Mouse (Mus musculus) ovary, adult 18-20 months (tissue): Measurements from ENCODE around the gene Htr1f.

Experiments used
- DNase-seq: peaks from one replicate; pipeline ENCODE4 v3.0.0; 2022; ENCODE audit warnings: low spot score, mixed read lengths

Gene Htr1f

DNA sequence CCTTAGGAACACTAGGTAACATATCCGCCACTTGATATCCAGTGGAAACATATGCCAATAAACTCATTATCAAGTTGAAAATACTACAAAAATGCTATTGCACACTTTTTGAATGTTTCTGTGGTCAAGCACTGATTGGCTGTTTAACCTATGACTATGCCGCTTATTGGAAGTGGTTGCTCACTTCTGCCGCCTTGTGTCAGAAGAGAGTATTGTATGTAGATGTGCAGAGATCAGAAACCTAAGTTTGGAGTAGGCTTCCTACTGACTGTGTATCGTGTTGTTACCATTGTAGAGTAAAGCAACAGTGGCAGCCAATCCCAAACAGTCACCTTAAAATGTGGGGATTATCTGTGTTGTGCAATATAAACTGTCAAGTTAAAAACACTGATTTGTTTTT is 144.0 kb downstream of the Htr1f start:
- DNase-seq: no peak

DNA sequence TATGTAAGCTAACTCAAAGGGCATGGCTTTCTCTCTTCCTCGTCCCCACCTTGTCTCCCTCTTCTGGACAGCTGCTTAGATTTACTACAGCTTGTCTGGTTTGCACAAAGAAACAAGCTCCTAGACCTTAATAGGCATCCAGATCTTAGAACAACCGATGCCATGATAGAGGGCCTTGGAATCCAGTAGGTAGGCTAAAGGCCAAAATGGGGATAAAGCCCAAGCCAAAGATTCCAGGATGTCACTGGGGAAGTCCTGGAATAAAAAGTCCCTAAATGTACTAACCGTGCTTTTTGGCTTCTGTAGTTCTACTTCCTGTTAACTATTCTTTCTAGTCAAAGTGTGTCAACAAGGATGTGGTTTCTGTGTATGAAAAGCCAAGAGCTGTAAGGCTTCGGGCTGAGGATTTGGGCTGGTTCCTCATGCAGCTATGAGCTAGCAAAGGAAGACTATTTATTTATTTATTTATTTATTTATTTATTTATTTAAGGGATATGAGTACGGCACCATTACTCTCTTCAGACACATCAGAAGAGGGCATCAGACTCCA is 163.9 kb downstream of the Htr1f start:
- DNase-seq: no peak

DNA sequence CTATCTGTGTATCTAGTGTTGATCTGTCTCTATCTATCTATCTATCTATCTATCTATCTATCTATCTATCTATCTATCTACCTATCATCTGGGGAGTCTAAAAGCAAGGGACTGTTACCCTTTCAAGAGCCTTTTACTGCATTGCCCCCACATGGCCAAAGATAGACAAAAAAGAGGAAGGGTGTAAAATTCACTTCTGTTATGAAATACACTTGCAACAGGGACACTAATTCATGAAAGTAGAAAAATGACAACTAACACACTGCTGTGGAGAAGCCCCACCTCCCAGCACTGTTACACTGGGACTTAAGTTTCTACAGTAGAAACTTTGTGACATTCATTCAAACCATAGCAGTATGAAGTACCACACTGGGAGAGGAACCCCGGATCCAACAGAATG is 170.9 kb downstream of the Htr1f start:
- DNase-seq: no peak

DNA sequence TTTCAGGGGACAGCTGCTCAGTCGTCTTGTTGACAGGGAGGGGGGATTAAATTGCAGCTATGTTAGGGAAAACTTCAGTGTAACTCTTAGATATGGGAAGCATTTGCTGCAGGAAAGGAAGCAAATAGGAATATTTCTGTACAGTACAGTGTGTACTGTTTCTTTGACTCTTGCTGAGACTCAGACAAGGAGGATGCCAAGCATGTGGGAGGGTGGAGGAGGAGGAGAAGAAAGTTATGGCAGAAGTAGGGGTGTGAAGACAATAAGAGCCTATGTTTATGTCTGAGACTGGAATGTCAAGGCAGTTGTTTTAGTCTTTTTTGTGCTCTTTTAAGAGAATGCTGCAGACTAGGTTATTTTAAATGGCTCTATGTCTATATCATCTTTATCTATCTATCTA is 171.6 kb downstream of the Htr1f start:
- no peak for DNase-seq

DNA sequence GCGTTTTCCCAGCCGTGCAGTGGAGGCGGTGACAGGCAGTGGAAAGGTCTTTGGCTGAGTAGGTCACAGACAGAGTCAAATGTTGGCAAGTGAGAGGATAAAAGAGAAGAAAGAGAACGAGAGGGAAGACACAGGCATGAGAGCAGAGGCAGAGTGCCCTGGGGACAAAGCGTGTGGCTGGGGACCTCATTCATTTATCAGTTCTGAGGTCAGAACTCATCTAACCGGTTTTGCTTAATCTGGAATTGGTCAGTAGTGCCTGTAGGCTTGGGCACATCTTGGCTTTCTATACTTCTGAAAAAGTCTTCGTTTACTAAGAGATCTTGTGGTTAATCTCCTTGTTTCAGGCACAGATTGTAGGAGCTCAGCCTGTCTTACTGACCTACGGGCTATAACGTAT is 182.2 kb downstream of the Htr1f start:
- DNase-seq: no peak

DNA sequence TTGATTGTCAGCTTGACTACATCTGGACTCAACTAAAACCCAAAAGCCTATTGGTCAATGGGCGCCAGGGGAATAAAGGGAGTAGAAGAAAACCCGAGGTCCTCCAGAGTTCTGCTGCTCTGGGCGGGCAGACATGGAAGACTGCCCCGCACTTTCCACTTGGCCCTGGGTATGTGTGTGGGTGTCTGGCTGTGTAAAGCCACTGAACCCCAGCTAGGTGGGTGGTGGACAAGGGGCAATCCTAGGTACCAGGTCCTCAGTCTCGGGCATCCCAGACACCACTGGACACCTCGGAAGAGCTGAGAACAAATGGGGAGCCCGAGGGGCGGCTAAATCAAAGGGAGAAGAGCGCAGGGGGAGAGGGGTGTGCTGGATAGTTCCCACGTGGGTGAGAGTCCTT is 196.9 kb downstream of the Htr1f start:
- no peak for DNase-seq

DNA sequence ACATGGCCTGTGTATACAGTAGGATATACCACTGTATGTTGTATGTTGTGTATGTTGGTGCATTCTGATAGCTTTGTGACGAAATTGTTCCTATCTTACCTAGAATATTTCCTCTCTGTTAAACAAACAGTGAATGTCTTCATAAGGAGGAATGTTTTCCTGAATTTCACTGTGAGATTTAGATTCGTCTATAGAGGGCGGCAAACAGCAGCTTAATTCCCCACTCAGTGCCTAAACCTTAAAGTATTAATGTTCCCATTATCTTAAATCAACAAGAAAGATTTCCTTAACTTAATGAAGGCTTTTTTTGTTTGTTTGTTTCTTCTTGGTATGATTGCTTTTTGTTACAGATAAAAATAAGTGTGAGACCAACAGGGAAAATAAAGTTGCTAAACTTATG is 198.5 kb downstream of the Htr1f start:
- DNase-seq: no peak

DNA sequence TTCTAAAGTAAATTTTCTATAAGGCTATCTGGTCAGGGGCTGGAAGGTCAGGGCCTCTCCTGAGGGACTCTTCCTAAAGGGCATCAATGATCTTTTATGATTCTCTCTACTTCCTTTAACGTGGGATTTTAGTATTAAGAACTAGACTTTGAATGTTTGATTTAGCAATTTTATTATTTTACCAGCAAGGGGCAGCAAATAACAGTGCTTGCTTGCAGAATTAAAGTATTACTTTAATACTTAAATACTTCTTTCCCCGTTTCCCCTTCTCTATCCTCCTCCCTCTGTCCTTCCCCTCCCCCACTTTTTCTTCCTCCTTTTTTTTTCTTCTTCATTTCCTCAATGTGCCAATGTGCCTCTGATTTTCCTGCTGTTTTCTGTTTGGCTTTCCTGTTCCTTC is 202.3 kb downstream of the Htr1f start:
- no peak for DNase-seq

DNA sequence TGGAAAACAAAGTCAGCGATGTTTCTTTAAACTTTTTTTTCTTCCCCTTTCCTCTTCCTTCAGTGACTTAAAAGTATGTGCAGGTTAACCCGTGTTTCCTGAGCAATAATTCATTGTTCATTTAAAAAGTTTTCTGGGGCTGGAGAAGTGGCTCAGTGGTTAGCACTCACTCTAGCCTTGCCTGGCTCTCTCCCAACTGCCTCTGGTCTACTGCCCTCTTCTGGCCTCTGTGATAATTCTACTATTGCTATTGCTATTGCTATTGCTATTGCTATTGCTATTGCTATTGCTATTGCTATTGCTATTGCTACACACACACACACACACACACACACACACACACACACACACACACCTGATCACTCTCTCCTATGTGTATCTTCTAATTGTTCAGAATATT is 206.6 kb downstream of the Htr1f start:
- DNase-seq: no peak

DNA sequence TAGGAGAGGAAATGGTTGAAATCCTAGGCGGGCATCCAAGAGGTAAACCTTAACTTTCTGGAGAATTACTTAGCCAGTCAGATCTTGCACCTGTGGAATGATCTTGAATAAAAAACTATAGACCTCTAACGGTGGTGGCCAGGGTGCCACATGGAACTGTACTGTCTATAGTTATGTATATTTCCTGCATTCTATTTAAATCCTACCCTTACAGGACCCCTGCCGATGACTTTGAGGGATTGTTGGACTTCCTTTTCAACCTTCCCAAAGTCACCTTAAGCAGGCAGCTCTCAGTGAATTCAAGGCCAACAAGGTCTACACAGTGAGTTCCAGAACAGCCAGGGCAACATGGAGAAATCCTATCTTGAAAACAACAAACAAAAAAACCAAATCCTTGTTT is 216.2 kb downstream of the Htr1f start:
- DNase-seq: no peak

DNA sequence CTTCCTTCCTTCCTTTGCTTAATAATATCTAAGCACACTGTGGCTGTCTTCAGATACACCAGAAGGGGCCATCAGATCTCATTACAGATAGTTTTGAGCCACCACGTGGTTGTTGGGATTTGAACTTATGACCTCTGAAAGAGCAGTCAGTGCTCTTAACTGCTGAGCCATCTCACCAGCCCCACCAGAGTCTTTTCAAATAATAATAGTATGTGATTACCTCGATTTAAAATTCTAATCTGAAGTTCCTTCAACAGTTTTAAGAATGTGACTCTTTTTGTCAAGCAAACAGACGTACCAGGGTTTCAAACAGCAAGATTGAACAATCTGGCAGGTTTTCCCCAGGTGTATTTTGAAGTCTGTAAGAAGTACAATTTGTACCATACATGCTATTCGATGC is 220.1 kb downstream of the Htr1f start:
- DNase-seq: no peak

DNA sequence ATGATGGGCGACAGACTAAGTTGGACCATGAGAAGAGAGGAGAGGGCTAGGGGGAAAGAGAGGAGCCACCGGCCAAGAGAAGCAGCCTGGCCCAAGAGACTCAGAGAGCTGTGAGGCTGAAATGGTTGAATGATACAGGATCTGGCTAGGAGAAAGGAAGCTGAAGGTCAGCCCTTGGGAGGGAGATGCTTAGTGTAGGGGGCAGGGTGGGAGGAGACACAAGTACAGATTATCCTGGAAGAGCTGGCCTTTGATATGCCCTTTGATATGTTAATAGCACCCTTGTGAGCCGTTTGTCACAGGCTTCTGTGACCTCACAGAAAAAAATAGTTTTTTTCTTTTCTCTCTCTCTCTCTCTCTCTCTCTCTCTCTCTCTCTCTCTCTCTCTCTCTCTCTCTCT is 220.5 kb downstream of the Htr1f start:
- peak; percentile 30 for DNase-seq

DNA sequence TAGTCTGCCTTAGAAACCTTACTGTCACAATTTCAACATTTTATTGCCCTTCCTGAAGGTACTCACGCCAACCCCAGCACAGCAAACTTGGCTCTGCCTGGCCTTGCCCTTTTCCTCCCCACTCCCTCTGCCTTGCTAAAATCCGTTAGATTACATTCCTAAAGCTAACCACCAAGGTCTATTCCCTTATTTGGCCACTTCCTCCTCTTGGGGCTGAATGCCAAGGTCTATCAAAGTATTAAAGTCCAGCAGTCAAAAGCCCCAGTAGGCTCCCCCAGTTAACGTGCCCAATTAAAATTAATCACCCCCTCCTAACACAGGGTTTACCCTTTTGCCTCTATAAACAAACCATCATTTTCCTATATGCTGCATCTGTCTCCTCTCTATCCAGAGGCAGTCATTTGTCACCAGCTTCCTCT is 221.2 kb downstream of the Htr1f start:
- peak; percentile 77 for DNase-seq

DNA sequence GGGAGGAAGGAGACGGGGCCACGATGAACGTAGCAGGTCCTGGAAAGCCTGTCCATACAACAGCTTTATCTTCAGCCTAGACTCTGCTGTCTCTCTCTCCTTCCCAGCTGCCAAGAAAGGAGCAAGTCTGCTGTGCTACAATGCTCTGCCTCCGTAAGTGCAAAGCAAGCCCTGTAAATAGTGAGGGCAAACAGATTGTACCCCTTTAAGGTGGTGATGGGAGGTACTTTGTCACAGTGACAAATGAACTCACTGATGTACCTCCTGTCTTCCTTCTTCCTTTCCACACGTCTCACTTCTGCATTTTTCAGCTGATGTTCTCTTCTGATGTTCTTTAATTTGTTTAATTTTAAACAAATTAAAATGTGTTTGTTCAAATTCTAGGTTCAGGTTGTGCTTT is 221.8 kb downstream of the Htr1f start:
- peak; percentile 5 for DNase-seq

DNA sequence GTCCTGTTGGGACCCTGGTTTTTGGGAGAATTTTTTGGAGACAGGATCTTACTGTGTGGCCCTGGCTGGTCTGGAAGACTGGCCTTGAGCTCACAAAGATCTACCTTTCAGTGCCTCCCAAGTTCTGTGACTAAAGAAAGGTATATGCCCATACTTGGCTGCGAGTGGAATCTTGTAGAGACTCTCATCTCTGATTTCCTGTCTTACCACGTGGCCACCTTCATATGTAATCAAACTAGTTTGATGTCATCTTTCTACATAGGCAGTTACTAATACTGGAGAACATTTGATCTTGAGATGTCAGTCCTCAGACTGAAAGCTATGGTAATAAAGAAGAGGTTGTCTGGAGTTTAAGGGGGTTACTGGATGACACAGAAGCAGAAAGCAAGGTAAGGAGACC is 224.2 kb downstream of the Htr1f start:
- no peak for DNase-seq

DNA sequence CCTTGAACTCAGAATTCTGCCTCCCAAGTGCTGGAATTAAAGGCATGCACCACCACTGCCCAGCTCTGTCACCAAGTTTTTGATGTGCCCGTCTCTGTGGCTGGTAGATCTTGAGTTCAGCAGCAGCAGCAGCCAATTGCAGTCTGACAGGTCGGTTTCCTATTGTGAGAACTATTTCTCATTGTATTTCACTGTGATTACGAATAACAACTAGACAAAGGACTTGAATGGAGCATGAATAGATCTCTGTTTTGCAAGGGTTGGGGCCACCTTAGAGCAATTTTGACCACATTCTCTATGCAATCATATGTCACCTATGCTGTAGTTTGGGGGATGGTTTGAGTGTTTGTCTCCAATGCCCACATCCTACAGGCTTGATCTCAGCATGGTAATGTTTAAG is 224.7 kb downstream of the Htr1f start:
- no peak for DNase-seq

DNA sequence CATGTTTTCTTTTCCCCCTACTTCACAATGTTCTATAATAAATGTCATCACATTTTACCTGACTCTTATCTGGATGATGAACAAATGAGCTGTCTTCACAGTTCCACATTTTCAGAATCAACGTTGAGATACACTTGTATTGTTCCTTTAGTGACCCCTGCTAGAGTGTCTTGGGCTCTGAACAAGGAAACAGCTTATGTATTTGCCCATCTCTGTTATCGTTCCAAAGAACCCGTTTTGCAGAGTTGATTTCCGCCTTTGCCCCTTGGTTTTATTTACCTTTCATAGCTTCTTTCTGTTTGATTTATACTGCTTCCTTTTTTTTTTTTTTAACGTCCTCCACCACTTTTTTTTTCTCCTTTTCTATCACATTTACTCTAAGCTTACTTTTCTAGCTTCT is 225.9 kb downstream of the Htr1f start:
- no peak for DNase-seq

DNA sequence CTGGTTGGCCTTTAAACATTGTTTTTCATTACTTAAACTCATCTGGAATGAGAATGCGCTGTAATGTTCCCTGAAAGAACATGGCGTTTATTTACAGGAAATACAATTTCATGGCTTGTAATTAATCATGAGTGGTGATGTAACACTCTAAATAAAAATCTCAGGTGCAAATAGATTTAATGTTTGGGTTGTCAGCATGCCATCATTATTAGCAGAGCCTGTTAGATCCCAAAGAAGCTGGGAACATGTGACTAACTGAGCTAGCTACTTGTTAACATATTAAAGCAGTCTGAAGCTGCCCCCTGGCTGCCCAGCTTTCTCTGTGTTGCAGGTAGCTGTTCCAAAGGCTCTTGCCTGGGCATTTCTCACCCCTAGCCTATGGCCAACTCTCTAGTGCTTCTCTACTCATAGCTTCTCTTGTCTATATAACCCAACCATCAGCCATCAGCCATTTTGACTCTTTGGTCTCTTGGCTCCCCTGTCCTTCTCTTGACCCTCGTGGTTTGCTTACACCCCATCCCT is 227.0 kb downstream of the Htr1f start:
- no peak for DNase-seq

DNA sequence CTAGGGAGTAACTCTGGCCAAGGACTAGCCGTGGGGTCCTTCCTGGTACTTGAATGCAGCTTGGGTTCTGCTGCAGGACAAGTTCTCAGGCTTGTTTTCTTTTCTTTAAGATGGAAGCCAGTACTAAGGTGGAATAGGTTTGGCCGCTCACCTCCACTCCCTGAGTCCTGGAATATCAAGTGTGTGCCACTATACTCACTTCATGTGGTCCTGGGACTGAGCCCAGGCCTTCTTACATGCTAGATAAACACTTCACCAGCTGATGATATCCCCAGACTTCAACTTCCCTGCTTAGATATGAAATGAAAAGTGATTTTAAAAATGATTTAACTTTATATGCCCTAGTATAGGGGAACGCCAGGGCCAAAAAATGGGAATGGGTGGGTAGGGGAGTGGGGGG is 228.3 kb downstream of the Htr1f start:
- no peak for DNase-seq

DNA sequence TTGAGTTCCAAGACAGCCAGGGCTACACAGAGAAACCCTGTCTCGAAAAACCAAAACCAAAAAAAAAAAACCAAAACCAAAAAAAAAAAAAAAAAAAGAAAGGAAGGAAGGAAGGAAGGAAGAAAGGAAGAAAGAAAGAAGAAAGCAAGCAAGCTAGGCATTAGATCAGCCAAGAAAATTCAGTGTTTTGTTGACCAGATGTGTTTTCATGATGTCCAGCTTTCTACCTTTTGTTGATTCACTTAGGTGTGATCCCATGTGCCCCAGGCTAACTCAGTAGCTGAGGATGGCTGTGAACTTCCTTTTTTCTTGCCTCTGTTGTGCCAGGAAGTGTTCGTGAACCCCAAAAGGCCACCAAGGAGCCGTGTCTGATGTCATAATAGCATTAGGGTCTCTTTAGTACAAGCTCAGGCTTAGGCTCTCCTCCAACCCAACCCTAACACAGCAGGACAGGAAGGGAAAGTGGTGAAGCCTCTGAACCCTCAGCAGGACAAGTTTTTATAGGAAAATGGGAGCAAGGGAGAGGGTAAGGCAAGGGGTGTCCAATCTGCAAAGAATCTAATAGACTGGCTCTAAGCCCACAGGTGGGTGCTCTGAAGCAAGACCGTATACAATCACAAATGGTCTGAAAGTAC is 228.9 kb downstream of the Htr1f start:
- no peak for DNase-seq

DNA sequence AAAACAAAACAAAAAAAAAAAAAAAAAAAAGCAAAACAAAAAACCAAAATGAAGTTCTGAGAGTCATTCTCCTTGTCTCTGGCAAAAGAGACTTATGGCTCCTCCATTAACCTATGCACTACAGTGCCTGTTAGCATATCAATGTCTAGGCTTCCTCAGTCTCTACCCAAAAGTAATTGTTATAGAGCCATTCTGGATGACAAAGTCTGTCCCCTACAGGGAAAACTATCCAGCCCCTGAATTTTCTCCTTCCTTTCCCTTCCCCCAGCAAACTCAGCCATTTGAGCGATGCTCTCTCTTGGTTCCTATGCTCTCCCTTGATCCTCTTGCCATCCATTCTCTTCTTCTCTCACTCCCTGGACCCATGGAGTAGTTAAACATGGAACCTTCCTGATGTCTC is 229.8 kb downstream of the Htr1f start:
- DNase-seq: no peak

DNA sequence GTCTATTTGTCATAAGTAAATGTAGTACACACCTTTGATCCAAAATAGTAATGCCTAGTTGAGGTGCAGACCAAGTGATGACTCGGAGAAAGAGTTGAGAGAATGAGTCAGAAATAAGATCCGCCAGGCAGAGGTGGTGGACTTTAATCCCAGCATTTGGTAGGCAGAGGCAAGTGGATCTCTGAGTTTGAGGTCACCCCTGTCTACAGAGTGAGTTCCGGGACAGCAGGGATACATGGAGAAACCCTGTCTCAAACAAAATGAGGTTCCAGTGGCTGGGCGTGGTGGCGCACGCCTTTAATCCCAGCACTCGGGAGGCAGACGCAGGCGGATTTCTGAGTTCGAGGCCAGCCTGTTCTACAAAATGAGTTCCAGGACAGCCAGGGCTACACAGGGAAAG is 230.3 kb downstream of the Htr1f start:
- no peak for DNase-seq
